Mouse (Mus musculus) CH12.LX (cell line): ENCODE data around the gene Zbtb37. TPM values are rescaled to one million over a fixed set of nuclear protein-coding genes. Genes with fewer than 3 reads are reported as not detected.

Experiments
- DNase-seq: peaks from one replicate; pipeline ENCODE4 v3.0.0-alpha.2; 2013; ENCODE audit errors: extremely low read depth
- H3K27ac ChIP-seq: 2 replicates; pipeline ENCODE4 v1.5.1; 2012; ENCODE audit warnings: low read depth, mild to moderate bottlenecking, control low read depth, moderate library complexity; ENCODE audit not compliant: insufficient read depth
- H3K27me3 ChIP-seq: replicated peaks from 2 replicates; pipeline ENCODE3; 2012; ENCODE audit warnings: inconsistent platforms
- H3K36me3 ChIP-seq, 2 experiments: replicated peaks in 1 of 2; 2 replicates each; pipeline versions ENCODE3 to v1.6.1; 2012; ENCODE audit warnings: inconsistent platforms in 1 of 2, low read length in 1 of 2, mild to moderate bottlenecking in 1 of 2, mixed read lengths in 1 of 2, moderate library complexity in 1 of 2; ENCODE audit not compliant: control insufficient read depth in 1 of 2, insufficient read depth in 1 of 2
- H3K4me1 ChIP-seq, 2 experiments: 2 replicates each; pipeline ENCODE4 v1.6.1; 2012; ENCODE audit warnings: inconsistent platforms in 1 of 2, moderate library complexity in 1 of 2; ENCODE audit not compliant: insufficient read depth in 2 of 2, control insufficient read depth in 1 of 2
- H3K4me2 ChIP-seq: 2 replicates; pipeline ENCODE4 v1.6.1; 2012; ENCODE audit warnings: low read depth, mild to moderate bottlenecking, control low read depth; ENCODE audit not compliant: poor library complexity, insufficient read depth, severe bottlenecking
- H3K4me3 ChIP-seq, 3 experiments: fragments of 150-350 bp in 1 of 3; sonication (generic) in 1 of 3; replicated peaks in 1 of 3; 2 replicates each; pipeline versions ENCODE3 to v1.5.1; 2011 to 2012; ENCODE audit warnings: low read depth in 2 of 3, low read length in 2 of 3, mild to moderate bottlenecking in 2 of 3, moderate library complexity in 2 of 3, control low read depth in 1 of 3, improper control_type of control experiment in 1 of 3, inconsistent platforms in 1 of 3, mixed read lengths in 1 of 3; ENCODE audit not compliant: poor library complexity in 1 of 3
- H3K79me2 ChIP-seq: replicated peaks from 2 replicates; pipeline ENCODE4 v1.6.1; 2012; ENCODE audit warnings: mild to moderate bottlenecking, moderate library complexity; ENCODE audit not compliant: control insufficient read depth, poor library complexity, insufficient read depth, severe bottlenecking; ENCODE audit errors: extremely low read depth
- H3K9ac ChIP-seq: 2 replicates; pipeline ENCODE4 v1.6.1; 2012; ENCODE audit warnings: low read depth, mild to moderate bottlenecking, control low read depth, moderate library complexity; ENCODE audit not compliant: insufficient read depth
- H3K9me3 ChIP-seq: replicated peaks from 2 replicates; pipeline ENCODE3; 2012; ENCODE audit warnings: low read length, inconsistent platforms, mixed read lengths
- BHLHE40 ChIP-seq: IDR thresholded peaks from 2 replicates; pipeline ENCODE4 v1.6.1; 2011; ENCODE audit warnings: mild to moderate bottlenecking, low read depth, low read length, improper control_type of control experiment
- CHD2 ChIP-seq: IDR thresholded peaks from 2 replicates; pipeline ENCODE4 v1.6.1; 2011; ENCODE audit warnings: low read length, improper control_type of control experiment
- CTCF ChIP-seq, 2 experiments: IDR thresholded peaks in 1 of 2; conservative IDR thresholded peaks in 1 of 2; 2 replicates each; pipeline ENCODE4 v1.5.1; 2011 to 2012; ENCODE audit warnings: low read depth in 2 of 2, low read length in 2 of 2, improper control_type of control experiment in 1 of 2, inconsistent platforms in 1 of 2, mild to moderate bottlenecking in 1 of 2, moderate library complexity in 1 of 2
- ELF1 ChIP-seq: IDR thresholded peaks from 2 replicates; pipeline ENCODE4 v1.6.1; 2014; ENCODE audit warnings: low read depth, mild to moderate bottlenecking, inconsistent platforms, low read length, improper control_type of control experiment
- ETS1 ChIP-seq: conservative IDR thresholded peaks from 2 replicates; pipeline ENCODE4 v1.6.1; 2012; ENCODE audit warnings: low read depth, mild to moderate bottlenecking, inconsistent platforms, low read length, improper control_type of control experiment, moderate library complexity
- GABPA ChIP-seq: IDR thresholded peaks from 2 replicates; pipeline ENCODE4 v1.6.1; 2012; ENCODE audit warnings: low read depth, low read length, improper control_type of control experiment, inconsistent platforms; ENCODE audit not compliant: insufficient replicate concordance
- IRF4 ChIP-seq: IDR thresholded peaks from 2 replicates; pipeline ENCODE4 v1.6.1; 2014; ENCODE audit warnings: low read depth, mild to moderate bottlenecking, inconsistent platforms, low read length, improper control_type of control experiment
- JUN ChIP-seq: IDR thresholded peaks from 2 replicates; pipeline ENCODE4 v1.6.1; 2011; ENCODE audit warnings: low read depth, mild to moderate bottlenecking, low read length, improper control_type of control experiment, moderate library complexity; ENCODE audit not compliant: insufficient read depth
- MAFK ChIP-seq: IDR thresholded peaks from 2 replicates; pipeline ENCODE4 v1.6.1; 2011; ENCODE audit warnings: low read length, improper control_type of control experiment; ENCODE audit not compliant: insufficient replicate concordance
- MAZ ChIP-seq: IDR thresholded peaks from 2 replicates; pipeline ENCODE4 v1.6.1; 2012; ENCODE audit warnings: low read depth, mild to moderate bottlenecking, inconsistent platforms, low read length, improper control_type of control experiment, moderate library complexity
- MEF2A ChIP-seq: IDR thresholded peaks from 2 replicates; pipeline ENCODE4 v1.6.1; 2014; ENCODE audit warnings: low read depth, mild to moderate bottlenecking, inconsistent platforms, low read length, improper control_type of control experiment, borderline replicate concordance
- POLR2A ChIP-seq: IDR thresholded peaks from 2 replicates; pipeline ENCODE4 v1.6.1; 2011; ENCODE audit warnings: low read depth, mild to moderate bottlenecking, improper control_type of control experiment, low read length
- POLR2AphosphoS2 ChIP-seq: IDR thresholded peaks from 2 replicates; pipeline ENCODE4 v1.6.1; 2011; ENCODE audit warnings: low read depth, low read length, improper control_type of control experiment
- RCOR1 ChIP-seq: conservative IDR thresholded peaks from 2 replicates; pipeline ENCODE4 v1.6.1; 2012; ENCODE audit warnings: low read depth, mild to moderate bottlenecking, inconsistent platforms, low read length, improper control_type of control experiment
- SIN3A ChIP-seq: IDR thresholded peaks from 2 replicates; pipeline ENCODE4 v1.6.1; 2012; ENCODE audit warnings: low read length, improper control_type of control experiment, inconsistent platforms
- SMC3 ChIP-seq: IDR thresholded peaks from 2 replicates; pipeline ENCODE4 v1.6.1; 2011; ENCODE audit warnings: low read depth, low read length, improper control_type of control experiment
- USF1 ChIP-seq: IDR thresholded peaks from 2 replicates; pipeline ENCODE4 v1.6.1; 2014; ENCODE audit warnings: low read depth, mild to moderate bottlenecking, inconsistent platforms, low read length, improper control_type of control experiment
- USF2 ChIP-seq: conservative IDR thresholded peaks from 2 replicates; pipeline ENCODE4 v1.6.1; 2011; ENCODE audit warnings: low read depth, low read length, improper control_type of control experiment
- ZNF384 ChIP-seq: IDR thresholded peaks from 2 replicates; pipeline ENCODE4 v1.6.1; 2012; ENCODE audit warnings: low read depth, low read length, improper control_type of control experiment, inconsistent platforms
- dilution Hi-C: fragments of 300-500 bp; cut with MboI; formaldehyde crosslinking; loops from 2 replicates; pipeline ENCODE4 v1.14.3; 2020; ENCODE audit warnings: low sequenced_read_pairs; ENCODE audit not compliant: extremely low pct_unique_long_range_greater_than_20kb, extremely low pct_ligation_motif_present
- in situ Hi-C: fragments of 300-500 bp; cut with MboI; formaldehyde crosslinking; loops from 3 replicates; pipeline ENCODE4 v1.14.3; 2019; ENCODE audit warnings: low sequenced_read_pairs, low pct_ligation_motif_present, low pct_unique_long_range_greater_than_20kb, mixed read lengths
- polyA plus RNA-seq: library from polyadenylated mRNA; unstranded; fragments of >175 nt; gene quantifications from 2 replicates; pipeline ENCODE4 v1.2.1, GENCODE M21; 2012; ENCODE audit warnings: low read depth; ENCODE audit not compliant: insufficient read length
- total RNA-seq, 2 experiments: library from RNA; depleted of rRNA; stranded (reverse); fragments of 300-350 nt in 1 of 2; fragments of >200 nt in 1 of 2; gene quantifications; 2 replicates each; pipeline ENCODE4 v1.2.3; 2012 to 2014

Zbtb37 gene
- total and polyA plus RNA-seq, 3 experiments, result 4.5 to 4.8 (median 4.7) TPM

GRCm38 (mm10) chr1:161027196-161027595 is 7.5 kb downstream of the Zbtb37 start:
- dilution Hi-C loops, result no loop called here
- Histone ChIP-seq H3K36me3 (peaks cover 9 to 33% of the 10 kb centered on the region in 2 experiments), H3K27ac (no peak overlapping the region)

GRCm38 (mm10) chr1:161025410-161026210 is 9.0 kb downstream of the Zbtb37 start:
- dilution Hi-C loops, result no loop called here
- no peak for TF ChIP-seq MAFK
- TF ChIP-seq POLR2A, result no peak
- TF ChIP-seq ZNF384, result peak; percentile 16; the same call in 1 of the 2 replicates
- H3K4me1 ChIP-seq, result peaks cover 5 to 33% of the 10 kb centered on the region in 2 experiments; a peak in 3 of 4 replicates

More at GRCm38 (mm10) chr1:161027196-161027595, 7.5 kb downstream of the Zbtb37 start:
- in situ Hi-C loops, result no loop called here
- H3K27me3 ChIP-seq, result no peaks in the 10 kb centered on the region
- peak; percentile 39 for DNase-seq
- TF ChIP-seq ZNF384 (no peak), USF2 (no peak), RCOR1 (no peak), ETS1 (no peak), ELF1 (no peak), IRF4 (no peak), CTCF (conservative IDR thresholded peaks at IDR 0.05 in 1 of 2, IDR thresholded peaks at IDR 0.05 in 1 of 2; ENCODE audit: low read depth in 2 of 2, low read length in 2 of 2) (no peak), MAZ (no peak), CHD2 (no peak), MAFK (no peak), JUN (no peak), POLR2A (no peak), MEF2A (no peak), USF1 (no peak), GABPA (no peak), BHLHE40 (no peak), SIN3A (no peak), SMC3 (no peak), POLR2AphosphoS2 (no peak)
- no peak overlapping the region for H3K9ac ChIP-seq
- H3K4me1 ChIP-seq, result peaks cover 5 to 45% of the 10 kb centered on the region in 2 experiments; a peak in 3 of 4 replicates
- H3K79me2 ChIP-seq, result no peaks in the 10 kb centered on the region
- no peak overlapping the region for H3K4me3 ChIP-seq
- H3K4me2 ChIP-seq, result no peak overlapping the region
- H3K9me3 ChIP-seq, result no peaks in the 10 kb centered on the region

More at GRCm38 (mm10) chr1:161025410-161026210, 9.0 kb downstream of the Zbtb37 start:
- in situ Hi-C loops, result no loop called here
- DNase-seq, result no peak
- H3K36me3 ChIP-seq, result peaks cover 2 to 27% of the 10 kb centered on the region in 2 experiments
- no peak overlapping the region for H3K4me2 ChIP-seq
- H3K27me3 ChIP-seq, result no peaks in the 10 kb centered on the region
- no peak overlapping the region for H3K9ac ChIP-seq
- H3K4me3 ChIP-seq, result no peak overlapping the region
- no peaks in the 10 kb centered on the region for H3K9me3 ChIP-seq
- no peak overlapping the region for H3K27ac ChIP-seq
- H3K79me2 ChIP-seq, result no peaks in the 10 kb centered on the region
